Mouse (Mus musculus): ENCODE data around the gene Gm47995.
"Not testable (repeated sequence)": the region's sequence is repeated elsewhere in the genome, so short reads cannot be mapped to it uniquely, and the experiment has no call there.

The Gm47995 gene

GRCm38 (mm10) chr1:151198120-151198519 is at the start of gene Gm47995:
Gm47995 (plus strand) TSS chr1:151198448.
- not testable (repeated sequence) for DNase-seq (ENCODE audit: low spot score)

GRCm38 (mm10) chr1:151150211-151150610 is 48.0 kb upstream of the Gm47995 start:
- DNase-seq (ENCODE audit: low spot score), result no peak

DNA sequence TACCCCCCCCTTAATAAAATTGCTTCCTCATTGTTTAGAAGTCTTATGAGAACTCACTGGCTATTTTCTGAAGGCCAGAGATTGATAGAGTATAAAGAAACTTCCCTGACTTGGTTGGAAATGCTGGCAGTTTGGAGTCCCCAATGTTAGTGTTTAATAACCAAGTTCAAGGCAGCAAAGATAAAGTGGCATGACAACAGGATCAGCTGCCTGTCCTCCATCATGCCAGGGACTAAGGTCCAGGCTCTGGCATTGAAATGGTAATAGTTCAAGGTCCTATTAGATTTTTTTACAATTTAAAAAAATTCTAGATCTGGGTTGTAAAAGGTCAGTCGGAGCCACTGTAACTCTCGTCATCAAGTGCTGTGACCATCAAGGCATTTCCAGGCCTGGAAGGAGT is 47.2 kb upstream of the Gm47995 start:
- no peak for DNase-seq (ENCODE audit: low spot score)

- DNase-seq (ENCODE audit: low spot score), result no peak
These were observed 45.1 kb upstream of the Gm47995 start for GRCm38 (mm10) chr1:151153056-151153652.

DNA sequence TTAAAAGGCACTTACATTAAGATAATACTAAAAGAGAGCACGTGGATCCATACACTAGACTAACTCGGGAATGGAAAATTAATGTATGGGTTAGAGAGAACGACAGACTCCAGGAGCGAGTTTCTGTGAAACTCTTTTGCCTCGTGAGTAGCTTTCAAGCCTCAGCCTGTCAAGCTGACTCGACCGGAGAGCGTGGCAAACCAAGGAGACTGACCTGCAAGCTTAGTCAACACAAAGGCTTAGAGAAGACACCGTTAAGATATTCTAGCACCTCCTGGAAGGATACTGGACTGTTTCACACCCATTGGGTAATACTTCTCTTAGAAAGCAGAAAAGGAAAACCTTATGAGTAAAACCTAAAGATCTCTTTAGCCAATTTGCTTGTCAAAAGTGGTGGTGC is 44.1 kb upstream of the Gm47995 start:
- not testable (repeated sequence) for DNase-seq (ENCODE audit: low spot score)

- no peak for DNase-seq (ENCODE audit: low spot score)
These were observed 42.1 kb upstream of the Gm47995 start for GRCm38 (mm10) chr1:151156129-151156528.

- no peak for DNase-seq (ENCODE audit: low spot score)
These were observed 41.2 kb upstream of the Gm47995 start for GRCm38 (mm10) chr1:151156777-151157632.

GRCm38 (mm10) chr1:151157963-151158856 is 40.0 kb upstream of the Gm47995 start:
- no peak for DNase-seq (ENCODE audit: low spot score)

DNA sequence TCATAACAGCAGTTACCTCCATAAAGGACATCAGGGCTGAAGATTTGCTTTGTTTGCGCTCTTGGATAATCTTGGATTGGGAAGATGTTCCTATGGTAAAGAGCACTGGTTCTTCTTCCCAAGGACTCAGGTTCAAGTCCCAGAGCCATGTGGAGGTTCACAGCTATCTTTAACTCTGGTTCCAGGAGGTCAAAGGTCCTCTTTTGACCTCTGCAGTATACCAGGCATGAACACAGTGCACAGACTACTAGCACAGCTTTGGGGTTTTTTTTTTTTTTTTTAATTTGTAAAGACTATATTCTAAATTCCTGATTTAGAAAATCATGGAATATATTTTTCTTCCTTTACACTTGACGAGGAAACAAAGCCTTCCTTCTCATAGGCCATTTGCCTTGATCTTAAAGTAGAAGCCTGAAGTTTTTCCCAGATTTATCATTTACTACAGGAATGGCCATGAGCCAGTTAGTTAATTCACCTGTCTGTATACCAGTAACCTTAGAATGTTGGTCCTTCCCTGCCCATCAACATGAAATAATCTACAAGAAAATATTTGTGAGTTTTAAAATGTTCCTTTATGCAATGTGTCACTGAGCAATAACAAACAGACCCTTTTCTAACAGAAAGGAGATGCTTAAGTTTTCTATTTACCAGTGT is 39.3 kb upstream of the Gm47995 start:
- no peak for DNase-seq (ENCODE audit: low spot score)

- no peak for DNase-seq (ENCODE audit: low spot score)
These were observed 32.2 kb upstream of the Gm47995 start for GRCm38 (mm10) chr1:151166031-151166430.

GRCm38 (mm10) chr1:151167297-151168047 is 30.8 kb upstream of the Gm47995 start:
- no peak for DNase-seq (ENCODE audit: low spot score)

DNA sequence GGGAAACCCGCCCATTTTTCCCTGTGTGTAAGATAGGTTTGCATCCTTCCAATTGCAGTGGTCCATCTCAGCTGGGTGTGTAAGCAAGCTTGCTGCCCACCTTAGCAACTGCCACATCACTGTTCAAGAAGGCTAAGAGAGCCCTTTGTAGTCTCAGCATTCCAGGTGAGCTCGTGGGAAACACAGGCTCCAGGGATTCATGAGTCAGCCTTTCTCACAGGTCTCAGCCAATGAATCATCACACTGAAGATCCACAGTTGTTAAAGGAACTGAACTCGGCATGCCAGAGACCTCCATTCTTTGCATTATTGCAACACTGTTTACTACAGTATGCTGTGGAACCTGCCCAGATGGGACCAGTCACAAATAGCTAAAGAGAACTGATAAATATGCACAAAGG is 29.6 kb upstream of the Gm47995 start:
- DNase-seq (ENCODE audit: low spot score), result no peak

GRCm38 (mm10) chr1:151171572-151172461 is 26.4 kb upstream of the Gm47995 start:
- DNase-seq (ENCODE audit: low spot score), result no peak

GRCm38 (mm10) chr1:151177030-151177936 is 21.0 kb upstream of the Gm47995 start:
- no peak for DNase-seq (ENCODE audit: low spot score)

DNA sequence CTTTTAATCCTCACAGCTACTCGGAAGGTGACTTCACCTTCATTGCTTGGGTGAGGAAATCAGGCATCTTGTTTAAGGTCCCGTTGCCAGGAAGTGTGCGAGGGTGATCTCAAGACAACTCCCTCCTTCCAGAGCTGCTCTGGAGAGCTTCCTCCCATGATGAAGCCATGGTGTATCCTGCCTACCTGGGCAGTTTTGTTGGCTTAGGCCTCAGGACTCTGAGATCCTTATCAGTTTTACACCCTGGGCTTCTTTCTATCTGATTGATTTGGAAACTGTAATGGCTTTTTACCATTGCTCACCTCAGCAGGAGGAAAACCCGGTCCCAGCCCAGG is 20.3 kb upstream of the Gm47995 start:
- DNase-seq (ENCODE audit: low spot score), result no peak

DNA sequence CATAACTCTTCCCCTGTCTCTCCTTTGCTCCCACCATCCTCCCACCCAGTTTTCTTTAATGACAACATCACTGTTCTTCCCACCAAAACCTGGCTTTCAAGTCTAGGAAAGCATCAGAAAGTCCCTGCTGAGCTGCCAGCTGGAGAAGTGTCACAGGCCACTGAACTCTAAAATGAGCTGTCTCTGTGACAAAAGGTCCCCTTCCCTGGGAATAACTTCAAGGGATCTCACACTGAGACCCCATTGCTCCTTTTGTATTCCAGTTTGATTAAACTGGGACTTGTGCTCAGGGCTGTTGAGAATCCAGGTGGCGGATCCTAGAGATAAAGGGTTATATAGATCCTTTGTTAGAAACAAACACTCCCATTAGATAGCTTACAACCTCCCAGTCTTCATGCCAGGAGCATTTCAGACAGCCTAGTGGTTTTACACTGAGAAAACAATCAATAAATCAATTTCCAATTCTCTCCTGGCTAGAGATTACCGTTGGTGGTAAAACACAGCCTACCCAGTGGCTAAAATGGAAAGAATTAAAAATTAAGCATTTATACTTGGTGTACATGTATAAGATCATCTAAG is 19.7 kb upstream of the Gm47995 start:
- DNase-seq (ENCODE audit: low spot score), result no peak

GRCm38 (mm10) chr1:151180167-151180566 is 18.1 kb upstream of the Gm47995 start:
- DNase-seq (ENCODE audit: low spot score), result no peak

DNA sequence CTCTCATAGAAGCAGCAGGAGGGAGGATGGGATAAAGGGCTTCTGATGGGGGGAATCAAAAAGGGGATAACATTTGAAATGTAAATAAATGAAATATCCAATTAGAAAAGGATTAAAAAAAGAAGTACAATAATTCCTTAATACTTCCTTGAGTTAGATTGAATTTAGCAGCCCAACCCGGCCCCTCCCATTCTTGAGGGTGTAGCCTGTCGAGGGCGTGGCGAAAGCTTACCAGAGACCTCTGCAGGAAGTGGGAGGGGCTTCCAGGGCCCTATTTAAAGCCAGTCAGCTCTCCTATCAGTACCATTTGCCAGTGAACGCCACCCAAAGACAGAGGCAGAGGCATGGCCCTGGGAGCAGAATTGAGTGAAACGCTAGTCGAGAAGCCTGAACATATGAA is 16.0 kb upstream of the Gm47995 start, which contains the start of gene Gm47985:
Gene Gm47985, plus strand, starts transcription at position 272 of the 400 bp plus-strand sequence.
- not testable (repeated sequence) for DNase-seq (ENCODE audit: low spot score)

DNA sequence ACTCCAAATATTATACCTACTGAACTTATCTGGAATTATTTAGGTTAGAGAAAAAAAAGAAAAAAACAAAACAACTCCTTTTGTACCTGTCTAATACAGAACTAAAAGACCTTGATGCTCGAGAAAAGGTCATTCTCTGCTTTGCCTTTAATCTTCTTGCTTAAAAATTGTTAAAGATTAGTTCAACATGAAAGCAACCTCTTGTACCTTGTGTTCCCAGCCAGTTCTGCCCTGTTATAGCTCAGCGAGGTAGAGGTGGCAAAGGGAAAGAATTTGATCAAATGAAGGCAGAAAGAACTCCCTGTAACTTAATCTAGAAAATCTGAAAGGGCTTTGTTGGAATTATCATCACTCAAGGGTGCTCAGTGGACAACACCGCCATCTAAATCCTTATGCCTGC is 12.1 kb upstream of the Gm47995 start:
- DNase-seq (ENCODE audit: low spot score), result not testable (repeated sequence)

All from ovary, adult 18-20 months (tissue).